Mouse (Mus musculus): ENCODE measurements around the gene Gm6040.

Gene Gm6040

DNA sequence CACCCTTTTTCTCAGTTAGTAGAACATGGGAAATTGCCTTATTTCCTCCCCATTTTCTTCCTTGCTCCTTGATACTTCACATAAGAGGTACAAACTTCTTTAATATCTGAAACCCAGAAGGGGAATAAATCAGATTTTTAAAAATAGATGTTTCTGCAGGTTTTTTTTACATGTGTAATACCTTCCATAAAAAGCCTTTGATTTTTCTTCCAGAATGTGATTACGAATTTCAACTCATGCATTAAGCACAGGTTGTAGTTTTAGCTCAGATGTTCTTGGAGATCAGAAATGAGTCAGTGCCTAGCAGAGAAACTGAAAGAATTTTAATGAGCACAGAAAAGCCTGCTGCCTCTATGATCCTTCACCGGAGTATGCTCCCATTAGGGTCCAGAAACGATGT is at the start of gene Gm6040:
Gene Gm6040, minus strand, starts transcription at position 101 of the 400 bp plus-strand sequence.
- in situ Hi-C loops (cut with MboI): no loop called here

DNA sequence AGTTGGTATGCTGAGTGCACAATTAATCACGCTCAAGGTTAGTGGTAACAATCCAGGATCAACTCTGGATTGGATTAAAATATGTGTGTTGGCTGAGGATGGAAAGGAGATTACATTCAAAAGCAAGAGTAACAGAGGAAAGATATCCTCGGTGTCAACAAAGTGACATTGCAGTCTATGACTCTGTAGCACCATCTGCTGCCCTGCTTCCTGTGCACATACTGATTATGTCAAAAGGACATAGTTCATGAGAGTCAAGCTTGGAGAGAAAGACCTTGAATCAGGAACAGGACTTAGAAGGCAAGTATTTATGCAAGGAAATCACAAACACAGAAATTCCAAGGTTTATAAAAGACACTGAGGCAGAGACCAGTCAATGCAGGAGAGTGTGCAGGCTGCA is 42.7 kb upstream of the Gm6040 start:
- in situ Hi-C loops (cut with MboI): no loop called here

DNA sequence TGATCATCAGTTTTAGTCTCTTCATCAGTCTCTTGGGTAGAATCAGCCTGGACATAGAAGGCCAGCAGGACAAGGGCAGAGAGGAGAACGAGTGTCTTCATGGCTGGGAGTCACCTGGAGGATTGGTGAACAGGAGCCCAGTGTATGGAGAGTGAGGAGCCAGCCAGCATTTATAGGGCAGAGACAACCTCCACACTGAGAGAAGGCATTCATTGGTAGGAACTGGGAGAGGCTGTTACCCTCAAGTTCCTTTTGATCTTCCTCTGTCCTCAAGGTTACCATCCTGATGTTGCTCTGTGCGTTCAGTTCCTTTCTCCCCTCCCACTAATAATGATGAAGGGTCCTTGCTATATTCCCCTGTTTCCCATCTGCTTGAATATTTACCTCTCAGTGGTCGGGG is 22.7 kb upstream of the Gm6040 start, which contains the start of gene AY761185:
Gene AY761185, minus strand, starts transcription at position 101 of the 400 bp plus-strand sequence.
- in situ Hi-C loops (cut with MboI): no loop called here

DNA sequence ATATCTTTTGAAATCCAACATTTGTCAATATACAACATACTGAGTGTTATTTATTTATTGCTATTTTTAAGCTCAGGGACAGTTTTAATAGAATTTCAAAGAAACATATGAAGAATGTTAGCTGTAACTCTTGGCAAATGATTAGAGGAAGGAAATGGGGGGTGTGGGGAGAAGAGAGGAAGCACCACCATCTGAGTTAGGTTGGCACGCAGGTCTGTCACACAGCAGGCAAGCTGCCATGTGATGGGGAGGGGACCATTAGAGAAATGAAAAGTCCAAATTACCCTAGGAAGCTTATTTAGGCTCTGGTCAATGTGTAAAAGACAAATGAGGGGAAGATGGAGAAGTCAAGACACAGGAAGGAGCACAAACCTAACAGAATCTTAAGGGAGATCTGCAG is 9.6 kb downstream of the Gm6040 start:
- in situ Hi-C loops (cut with MboI): no loop called here

DNA sequence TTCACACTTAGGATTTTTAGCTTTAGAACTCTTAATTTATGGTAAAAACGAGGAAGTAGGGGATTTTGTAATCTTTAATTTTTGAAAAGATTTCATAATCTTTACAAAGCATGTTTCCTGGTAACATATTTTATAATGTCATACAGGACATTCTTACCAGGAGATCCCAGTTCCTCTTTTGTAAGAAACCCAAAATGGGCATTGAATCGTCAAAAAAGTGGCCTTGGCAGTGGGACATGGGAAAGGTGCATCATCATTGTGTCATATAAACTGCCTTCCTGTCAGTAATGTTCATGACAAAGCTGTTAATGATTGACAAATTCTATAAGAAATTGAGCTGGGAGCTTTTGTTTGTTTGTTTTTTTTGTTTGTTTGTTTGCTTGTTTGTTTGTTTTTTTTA is 13.6 kb downstream of the Gm6040 start:
- in situ Hi-C loops (cut with MboI): no loop called here

DNA sequence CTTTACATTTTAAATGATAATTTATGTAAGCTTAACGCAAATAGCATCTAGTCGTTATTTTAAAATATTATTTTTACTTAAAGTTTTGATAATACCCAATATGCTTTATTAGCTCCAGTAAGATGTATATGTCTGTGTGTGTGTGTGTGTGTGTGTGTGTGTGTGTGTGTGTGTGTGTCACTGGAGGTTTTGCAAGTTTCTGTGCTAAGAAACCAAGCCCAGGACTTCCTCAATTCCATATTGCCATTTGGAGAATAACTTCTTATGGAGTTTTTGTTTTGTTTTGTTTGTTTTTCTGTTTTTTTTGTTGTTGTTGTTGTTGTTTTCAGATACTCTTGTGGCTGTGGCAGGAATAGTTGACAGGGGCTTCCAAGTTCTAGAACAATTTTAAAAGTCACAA is 14.8 kb downstream of the Gm6040 start:
- in situ Hi-C loops (cut with MboI): no loop called here

DNA sequence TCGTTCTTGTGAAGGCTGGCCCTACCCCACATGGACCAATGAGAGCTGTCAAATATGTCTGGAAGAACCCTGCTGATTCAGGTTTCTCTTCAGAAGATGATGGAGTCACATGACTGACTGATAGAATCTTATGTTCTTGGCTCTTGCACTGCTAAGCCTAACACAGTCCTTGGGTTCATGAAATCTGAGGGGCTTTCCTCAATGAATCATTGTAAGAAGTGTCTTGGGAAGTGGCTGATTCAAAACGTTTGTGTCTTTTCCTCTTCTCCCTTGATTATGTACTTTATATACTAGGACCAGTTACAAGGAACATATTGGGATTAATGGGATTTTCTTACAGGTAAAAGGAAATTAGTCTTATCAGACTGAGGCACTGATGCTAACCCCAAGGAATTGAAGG is 19.3 kb downstream of the Gm6040 start, which contains the start of gene Gm15056:
Gene Gm15056, minus strand, starts transcription at position 101 of the 400 bp plus-strand sequence.
- in situ Hi-C loops (cut with MboI): no loop called here

DNA sequence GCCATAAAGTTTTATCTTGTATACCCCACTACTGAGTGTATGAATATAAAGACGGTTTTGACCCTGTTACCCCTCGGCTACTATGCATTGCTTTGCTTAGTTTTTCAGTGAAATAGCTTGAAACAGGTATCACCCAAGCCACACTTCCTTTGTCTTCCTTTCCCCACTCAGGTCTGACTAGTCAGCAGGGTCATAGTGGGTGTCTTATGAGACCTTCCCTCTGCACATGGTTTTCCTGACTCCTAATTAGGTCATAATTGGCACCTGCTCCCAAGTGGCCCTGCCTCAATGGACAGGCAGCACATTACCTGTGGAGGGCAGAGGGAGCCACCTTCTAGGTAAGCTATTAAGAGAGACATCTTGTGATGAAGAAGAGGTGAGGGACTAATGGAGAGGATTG is 29.5 kb downstream of the Gm6040 start, which contains the start of gene Defb33:
Gene Defb33, plus strand, starts transcription at position 301 of the 400 bp plus-strand sequence.
- in situ Hi-C loops (cut with MboI): no loop called here

DNA sequence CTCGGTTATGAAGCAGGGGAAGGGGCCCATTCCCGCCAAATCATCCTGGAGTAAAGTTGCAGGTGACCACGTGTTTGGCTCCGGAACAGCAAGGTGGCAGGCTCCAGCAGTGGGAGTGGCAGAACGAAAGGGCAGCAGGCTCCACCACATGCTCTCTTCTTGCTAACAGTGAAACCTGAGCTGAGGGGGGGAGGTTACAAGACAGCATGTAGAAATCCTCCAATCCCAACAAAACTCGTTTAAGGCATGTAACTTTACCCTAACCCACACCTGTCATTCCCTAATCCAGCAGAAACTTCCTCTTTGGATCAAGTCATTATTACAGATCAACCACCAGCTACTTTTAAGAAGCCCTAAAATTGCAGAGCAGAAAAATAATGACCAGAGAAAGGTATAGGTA is 47.3 kb downstream of the Gm6040 start:
- in situ Hi-C loops (cut with MboI): no loop called here
